7 mouse cellular contexts compared by ENCODE assay signal in the genomic region with DNA sequence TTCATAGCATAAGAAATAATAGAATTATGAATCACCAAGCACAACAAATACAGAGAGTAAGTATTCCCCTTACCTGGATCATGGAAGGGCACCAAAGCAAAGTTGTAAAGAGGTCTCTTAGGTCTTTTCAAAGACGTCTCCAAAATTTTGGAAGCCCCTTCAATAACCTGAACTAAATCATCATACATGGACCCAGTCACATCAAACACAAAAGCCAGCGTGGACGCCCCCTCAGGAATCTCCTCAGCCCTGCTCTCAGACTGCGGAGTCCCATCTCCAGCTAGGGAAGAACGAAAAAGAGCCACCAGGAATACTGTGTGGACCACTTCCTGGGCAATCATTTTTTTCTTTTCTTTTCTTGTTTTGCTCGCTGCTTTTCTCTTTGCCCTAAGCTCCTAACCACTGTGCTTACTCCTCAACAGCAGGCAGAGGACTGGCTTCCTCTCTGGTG. TPM values are rescaled to one million over a fixed set of nuclear protein-coding genes. Genes with fewer than 3 reads are reported as not detected.
DNase-seq lines count a peak whose midpoint lies in the region; ATAC-seq lines count a peak whose summit lies in the region.

No protein-coding gene starts in this region.

- DNase-seq in lung, postnatal 4 days, result no peak
- DNase-seq in liver, embryonic 11.5 days (ENCODE audit: low spot score), result no peak
- DNase-seq in thymus, postnatal 10 days (ENCODE audit: low spot score in 2 of 2), result no peak
- DNase-seq in layer of hippocampus, adult 11-12 months (ENCODE audit: low spot score), result no peak

- peak overlapping the region; percentile 59 for H3K4me3 ChIP-seq in lung, embryonic 15.5 days
- peak overlapping the region; percentile 46 for H3K4me3 ChIP-seq in forebrain, embryonic 13.5 days
- H3K4me3 ChIP-seq in liver, embryonic 11.5 days (ENCODE audit: low read depth, low read length), result peak overlapping the region; percentile 58
- H3K4me3 ChIP-seq in stomach, embryonic 14.5 days (ENCODE audit: low read depth, low read length), result peak overlapping the region; percentile 45

- no peaks in the 10 kb centered on the region for H3K36me3 ChIP-seq in lung, embryonic 15.5 days
- H3K36me3 ChIP-seq in forebrain, embryonic 13.5 days (ENCODE audit: poor library complexity, severe bottlenecking), result no peaks in the 10 kb centered on the region
- H3K36me3 ChIP-seq in liver, embryonic 11.5 days (ENCODE audit: control insufficient read depth, insufficient read depth, low read length), result no peaks in the 10 kb centered on the region
- no peaks in the 10 kb centered on the region for H3K36me3 ChIP-seq in stomach, embryonic 14.5 days (ENCODE audit: control insufficient read depth, insufficient read depth, low read length)

- peak overlapping the region; percentile 75 for H3K4me2 ChIP-seq in lung, embryonic 15.5 days
- peak overlapping the region; percentile 84 for H3K4me2 ChIP-seq in forebrain, embryonic 13.5 days
- H3K4me2 ChIP-seq in liver, embryonic 11.5 days, result peak overlapping the region; percentile 85
- H3K4me2 ChIP-seq in stomach, embryonic 14.5 days (replicated peaks; ENCODE audit: low read depth, low read length), result peak overlapping the region; percentile 61

- H3K9me3 ChIP-seq in lung, embryonic 15.5 days, result no peaks in the 10 kb centered on the region
- 0 out of 2 replicates have a peak, but pooled peaks cover 3% of the 10 kb centered on the region for H3K9me3 ChIP-seq in forebrain, embryonic 13.5 days (replicated peaks)
- no peaks in the 10 kb centered on the region for H3K9me3 ChIP-seq in liver, embryonic 11.5 days (ENCODE audit: control insufficient read depth, low read length)
- H3K9me3 ChIP-seq in stomach, embryonic 14.5 days (ENCODE audit: control insufficient read depth, low read depth, low read length), result 0 out of 2 replicates have a peak, but pooled peaks cover 3% of the 10 kb centered on the region

- no peaks in the 10 kb centered on the region for H3K27me3 ChIP-seq in lung, embryonic 15.5 days
- H3K27me3 ChIP-seq in forebrain, embryonic 13.5 days, result peaks cover 13% of the 10 kb centered on the region
- peaks cover 5% of the 10 kb centered on the region; the same call in 1 of the 2 replicates for H3K27me3 ChIP-seq in liver, embryonic 11.5 days (replicated peaks; ENCODE audit: control insufficient read depth, insufficient read depth, low read length)
- no peaks in the 10 kb centered on the region for H3K27me3 ChIP-seq in stomach, embryonic 14.5 days (ENCODE audit: control insufficient read depth, insufficient read depth, low read length)

- WGBS in lung, embryonic 15.5 days, result 3% methylated on average over 6 of the region's 6 CpGs
- 2% methylated on average over 6 of the region's 6 CpGs for WGBS in forebrain, embryonic 13.5 days
- 2% methylated on average over 6 of the region's 6 CpGs for WGBS in liver, embryonic 11.5 days
- WGBS in stomach, embryonic 14.5 days, result 2% methylated on average over 6 of the region's 6 CpGs

- peaks cover 11% of the 10 kb centered on the region; the same call in 1 of the 2 replicates for H3K4me1 ChIP-seq in lung, embryonic 15.5 days
- peaks cover 22% of the 10 kb centered on the region for H3K4me1 ChIP-seq in forebrain, embryonic 13.5 days
- H3K4me1 ChIP-seq in liver, embryonic 11.5 days (replicated peaks; ENCODE audit: control insufficient read depth, insufficient read depth, low read length), result no peaks in the 10 kb centered on the region
- no peaks in the 10 kb centered on the region; the same call in 1 of the 2 replicates for H3K4me1 ChIP-seq in stomach, embryonic 14.5 days (ENCODE audit: control insufficient read depth, insufficient read depth, low read length)

- ATAC-seq in lung, embryonic 15.5 days (ENCODE audit: borderline replicate concordance, extremely low read depth, low FRiP score, low TSS enrichment), result no peak
- peak; percentile 39; the same call in 1 of the 2 replicates for ATAC-seq in forebrain, embryonic 13.5 days
- ATAC-seq in liver, embryonic 11.5 days (replicated peaks; ENCODE audit: low FRiP score), result no peak
- no peak for ATAC-seq in stomach, embryonic 14.5 days (ENCODE audit: insufficient number of reproducible peaks, insufficient read depth, low FRiP score, low read depth)

- peak overlapping the region; percentile 60 for H3K9ac ChIP-seq in lung, embryonic 15.5 days
- peak overlapping the region; percentile 49 for H3K9ac ChIP-seq in forebrain, embryonic 13.5 days
- peak overlapping the region; percentile 64 for H3K9ac ChIP-seq in liver, embryonic 11.5 days (ENCODE audit: low read depth, low read length)
- peak overlapping the region; percentile 39; the same call in 1 of the 2 replicates for H3K9ac ChIP-seq in stomach, embryonic 14.5 days (replicated peaks; ENCODE audit: low read depth, low read length)

- H3K27ac ChIP-seq in lung, embryonic 15.5 days, result peak overlapping the region; percentile 67
- H3K27ac ChIP-seq in forebrain, embryonic 13.5 days, result no peak overlapping the region
- H3K27ac ChIP-seq in liver, embryonic 11.5 days (ENCODE audit: low read depth, low read length), result peak overlapping the region; percentile 50
- peak overlapping the region; percentile 70; the same call in 1 of the 2 replicates for H3K27ac ChIP-seq in stomach, embryonic 14.5 days (ENCODE audit: low read length)

RNA-seq across cellular contexts. Expression of gene Hmcn1, which starts 0.5 kb away (rescaled TPM):
- polyA plus RNA-seq in lung, embryonic 15.5 days (2015; fragmentation: Nextera tagmentation; extraction: Ambion mirVana), result 9.3 and 13.0 TPM in 2 replicates
- polyA plus RNA-seq in forebrain, embryonic 13.5 days (2015; fragmentation: Nextera tagmentation; extraction: Ambion mirVana), result 1.1 and 1.2 TPM in 2 replicates
- polyA plus RNA-seq in liver, embryonic 11.5 days (2014; fragmentation: Nextera tagmentation; extraction: Ambion mirVana), result 9.9 and 11.0 TPM in 2 replicates
- polyA plus RNA-seq in stomach, embryonic 14.5 days (2014; fragmentation: Nextera tagmentation; extraction: Ambion mirVana), result 22.1 and 23.5 TPM in 2 replicates
